ENCODE assay signal across 10 mouse cellular contexts in genomic region chr1:134122195-134122594, GRCm38 (mm10). TPM values are rescaled to one million over a fixed set of nuclear protein-coding genes. Genes with fewer than 3 reads are reported as not detected.
A peak's percentile ranks its signal among the peaks of the same experiment; 100 is the strongest.
DNase-seq lines count a peak whose midpoint lies in the region; ATAC-seq lines count a peak whose summit lies in the region.
"Had no signal": no experiment of that assay in that cellular context is flagged by ENCODE, and none has a peak within 500 bp of the region (broad histone marks: within the 10 kb centered on the region; RNA-seq: fewer than 3 reads in every experiment).

No protein-coding gene starts in this region.

- no peak for ATAC-seq in forebrain, embryonic 15.5 days (replicated peaks)
- ATAC-seq in midbrain, embryonic 14.5 days (ENCODE audit: low FRiP score, low TSS enrichment), result no peak
- ATAC-seq in midbrain, embryonic 15.5 days (replicated peaks), result no peak
- ATAC-seq in neutrophil, adult 5-6 weeks (ENCODE audit: extremely low read depth, insufficient number of reproducible peaks, low FRiP score, poor library complexity, severe bottlenecking), result peak; percentile 56; the same call in 1 of the 2 replicates

- DNase-seq in forebrain, embryonic 10.5 days (ENCODE audit: extremely low spot score, low spot score), result peak; percentile 44
- peak; percentile 37 for DNase-seq in midbrain, embryonic 14.5 days
- peak; percentile 57 for DNase-seq in embryo, embryonic 11 days
- DNase-seq in urinary bladder, postnatal 36 days (ENCODE audit: low spot score in 2 of 2), result no peak
- no peak for DNase-seq in frontal cortex, postnatal 25 days (ENCODE audit: low spot score in 2 of 2)

- peaks cover 5% of the 10 kb centered on the region for H3K9me3 ChIP-seq in forebrain, embryonic 10.5 days
- H3K9me3 ChIP-seq in forebrain, embryonic 15.5 days, result no peaks in the 10 kb centered on the region
- no peaks in the 10 kb centered on the region for H3K9me3 ChIP-seq in midbrain, embryonic 14.5 days (ENCODE audit: control insufficient read depth, low read length)
- H3K9me3 ChIP-seq in midbrain, embryonic 15.5 days, result no peaks in the 10 kb centered on the region
- H3K9me3 ChIP-seq: neural tube, embryonic 13.5 days had no signal

- no peaks in the 10 kb centered on the region for H3K36me3 ChIP-seq in forebrain, embryonic 10.5 days (replicated peaks)
- H3K36me3 ChIP-seq in forebrain, embryonic 15.5 days, result no peaks in the 10 kb centered on the region
- H3K36me3 ChIP-seq in midbrain, embryonic 14.5 days (ENCODE audit: control insufficient read depth, insufficient read depth, low read length), result no peaks in the 10 kb centered on the region
- H3K36me3 ChIP-seq in midbrain, embryonic 15.5 days (replicated peaks), result no peaks in the 10 kb centered on the region
- H3K36me3 ChIP-seq: neural tube, embryonic 13.5 days had no signal

- H3K4me1 ChIP-seq in forebrain, embryonic 10.5 days, result no peaks in the 10 kb centered on the region
- peaks cover 3% of the 10 kb centered on the region; the same call in 1 of the 2 replicates for H3K4me1 ChIP-seq in forebrain, embryonic 15.5 days
- no peaks in the 10 kb centered on the region for H3K4me1 ChIP-seq in midbrain, embryonic 14.5 days (ENCODE audit: control insufficient read depth, insufficient read depth, low read length)
- H3K4me1 ChIP-seq in midbrain, embryonic 15.5 days, result no peaks in the 10 kb centered on the region
- H3K4me1 ChIP-seq: neural tube, embryonic 13.5 days had no signal

- no peak overlapping the region for H3K27ac ChIP-seq in forebrain, embryonic 10.5 days
- H3K27ac ChIP-seq in forebrain, embryonic 15.5 days (replicated peaks), result no peak overlapping the region
- H3K27ac ChIP-seq in midbrain, embryonic 14.5 days (replicated peaks; ENCODE audit: low read depth, low read length), result no peak overlapping the region
- H3K27ac ChIP-seq in midbrain, embryonic 15.5 days, result no peak overlapping the region
- H3K27ac ChIP-seq: neural tube, embryonic 13.5 days had no signal

- no peak overlapping the region for H3K9ac ChIP-seq in forebrain, embryonic 15.5 days (replicated peaks)
- H3K9ac ChIP-seq in midbrain, embryonic 14.5 days (replicated peaks; ENCODE audit: low read length), result no peak overlapping the region
- H3K9ac ChIP-seq in midbrain, embryonic 15.5 days, result no peak overlapping the region
- H3K9ac ChIP-seq: neural tube, embryonic 13.5 days had no signal

- no peak overlapping the region for H3K4me3 ChIP-seq in forebrain, embryonic 10.5 days
- H3K4me3 ChIP-seq in forebrain, embryonic 15.5 days, result no peak overlapping the region
- H3K4me3 ChIP-seq in midbrain, embryonic 14.5 days (replicated peaks; ENCODE audit: low read depth, low read length), result no peak overlapping the region
- H3K4me3 ChIP-seq in midbrain, embryonic 15.5 days, result no peak overlapping the region
- H3K4me3 ChIP-seq: neural tube, embryonic 13.5 days had no signal

- no peak overlapping the region for H3K4me2 ChIP-seq in forebrain, embryonic 15.5 days (replicated peaks)
- H3K4me2 ChIP-seq in midbrain, embryonic 14.5 days (ENCODE audit: low read length), result no peak overlapping the region
- no peak overlapping the region for H3K4me2 ChIP-seq in midbrain, embryonic 15.5 days
- H3K4me2 ChIP-seq: neural tube, embryonic 13.5 days had no signal

- H3K27me3 ChIP-seq in forebrain, embryonic 10.5 days (ENCODE audit: poor library complexity, severe bottlenecking), result no peaks in the 10 kb centered on the region
- H3K27me3 ChIP-seq in forebrain, embryonic 15.5 days, result no peaks in the 10 kb centered on the region
- H3K27me3 ChIP-seq in midbrain, embryonic 14.5 days (ENCODE audit: control insufficient read depth, insufficient read depth, low read length), result no peaks in the 10 kb centered on the region
- H3K27me3 ChIP-seq in midbrain, embryonic 15.5 days (replicated peaks), result no peaks in the 10 kb centered on the region
- H3K27me3 ChIP-seq: neural tube, embryonic 13.5 days had no signal

- 61% methylated on average over 9 of the region's 9 CpGs for WGBS in forebrain, embryonic 10.5 days
- 52% methylated on average over 9 of the region's 9 CpGs for WGBS in forebrain, embryonic 15.5 days
- 57% methylated on average over 9 of the region's 9 CpGs for WGBS in midbrain, embryonic 14.5 days
- WGBS in midbrain, embryonic 15.5 days, result 55% methylated on average over 9 of the region's 9 CpGs

RNA-seq across cellular contexts. Expression of gene Chit1, which starts 11.2 kb away (rescaled TPM):
- not detected in 2 replicates for polyA plus RNA-seq in forebrain, embryonic 10.5 days (2016; fragmentation: Nextera tagmentation; extraction: Ambion mirVana)
- 0.17 and 0.24 TPM in 2 replicates for polyA plus RNA-seq in forebrain, embryonic 15.5 days (2015; fragmentation: Nextera tagmentation; extraction: Ambion mirVana)
- 0.26 TPM in 1 of 2 replicates, not detected in the other for polyA plus RNA-seq in midbrain, embryonic 14.5 days (2014; fragmentation: Nextera tagmentation; extraction: Ambion mirVana)
- 0.09 and 0.10 TPM in 2 replicates for polyA plus RNA-seq in midbrain, embryonic 15.5 days (2015; fragmentation: Nextera tagmentation; extraction: Ambion mirVana)
- 0.35 TPM in 1 of 2 replicates, not detected in the other for total RNA-seq in neutrophil, adult 5-6 weeks (2017)
- total RNA-seq: adrenal gland, adult 18-20 months had no signal

RNA-seq across cellular contexts. Expression of gene Btg2, which starts 43.3 kb away (rescaled TPM):
- polyA plus RNA-seq in forebrain, embryonic 10.5 days (2016; fragmentation: Nextera tagmentation; extraction: Ambion mirVana), result 64.6 and 68.6 TPM in 2 replicates
- 69.4 and 76.8 TPM in 2 replicates for polyA plus RNA-seq in forebrain, embryonic 15.5 days (2015; fragmentation: Nextera tagmentation; extraction: Ambion mirVana)
- polyA plus RNA-seq in midbrain, embryonic 14.5 days (2014; fragmentation: Nextera tagmentation; extraction: Ambion mirVana), result 34.2 and 61.1 TPM in 2 replicates
- polyA plus RNA-seq in midbrain, embryonic 15.5 days (2015; fragmentation: Nextera tagmentation; extraction: Ambion mirVana), result 37.2 and 42.2 TPM in 2 replicates
- total RNA-seq in neutrophil, adult 5-6 weeks (2017), result 605 and 631 TPM in 2 replicates

RNA-seq across cellular contexts. Expression of gene Chil1, which starts 59.8 kb away (rescaled TPM):
- polyA plus RNA-seq in forebrain, embryonic 10.5 days (2016; fragmentation: Nextera tagmentation; extraction: Ambion mirVana), result not detected in 2 replicates
- 3.2 and 3.7 TPM in 2 replicates for polyA plus RNA-seq in forebrain, embryonic 15.5 days (2015; fragmentation: Nextera tagmentation; extraction: Ambion mirVana)
- 3.6 and 3.7 TPM in 2 replicates for polyA plus RNA-seq in midbrain, embryonic 14.5 days (2014; fragmentation: Nextera tagmentation; extraction: Ambion mirVana)
- polyA plus RNA-seq in midbrain, embryonic 15.5 days (2015; fragmentation: Nextera tagmentation; extraction: Ambion mirVana), result 1.5 and 3.3 TPM in 2 replicates
- 241 and 251 TPM in 2 replicates for total RNA-seq in neutrophil, adult 5-6 weeks (2017)

Comparison
In these comparisons a context has a peak if more than half of its experiments do, and no peak if none do; other contexts are left out.
1. DNase-seq: peak in forebrain, embryonic 10.5 days (single experiment), midbrain, embryonic 14.5 days (single experiment) and embryo, embryonic 11 days (single experiment); none in urinary bladder, postnatal 36 days (0 of 2) and frontal cortex, postnatal 25 days (0 of 2).